Mouse (Mus musculus) heart, embryonic 15.5 days (tissue): ENCODE results near the gene Slc7a5. TPM values are rescaled to one million over a fixed set of nuclear protein-coding genes. Genes with fewer than 3 reads are reported as not detected.
A peak's percentile ranks its signal among the peaks of the same experiment; 100 is the strongest.

Source experiments
- ATAC-seq: fragments of 200-750 bp; cut with Nextera tagmentation; replicated peaks from 2 replicates; pipeline ENCODE4 v1.8.0; 2017; ENCODE audit warnings: low read depth, moderate TSS enrichment; ENCODE audit not compliant: insufficient number of reproducible peaks, insufficient read depth, low FRiP score
- H3K27ac ChIP-seq: fragments of 300-500 bp; sonication (generic); 2 replicates; pipeline ENCODE4 v1.5.1; 2015; ENCODE audit warnings: mild to moderate bottlenecking, inconsistent platforms
- H3K27me3 ChIP-seq: fragments of 300-500 bp; sonication (generic); 2 replicates; pipeline ENCODE4 v1.6.1; 2015; ENCODE audit warnings: inconsistent platforms
- H3K36me3 ChIP-seq: fragments of 300-500 bp; sonication (generic); 2 replicates; pipeline ENCODE4 v1.6.1; 2015; ENCODE audit warnings: mild to moderate bottlenecking, inconsistent platforms
- H3K4me1 ChIP-seq: fragments of 300-500 bp; sonication (generic); replicated peaks from 2 replicates; pipeline ENCODE4 v1.6.1; 2015; ENCODE audit warnings: inconsistent platforms
- H3K4me2 ChIP-seq: fragments of 300-500 bp; sonication (generic); 2 replicates; pipeline ENCODE4 v1.6.1; 2015; ENCODE audit warnings: inconsistent platforms, mild to moderate bottlenecking, moderate library complexity
- H3K4me3 ChIP-seq: fragments of 300-500 bp; sonication (generic); 2 replicates; pipeline ENCODE4 v1.5.1; 2015; ENCODE audit warnings: mild to moderate bottlenecking, inconsistent platforms
- H3K9ac ChIP-seq: fragments of 300-500 bp; sonication (generic); 2 replicates; pipeline ENCODE4 v1.6.1; 2015; ENCODE audit warnings: mild to moderate bottlenecking, inconsistent platforms
- H3K9me3 ChIP-seq: fragments of 300-500 bp; sonication (generic); replicated peaks from 2 replicates; pipeline ENCODE4 v1.6.1; 2016; ENCODE audit warnings: inconsistent platforms
- WGBS: fragments of 180-500 bp; shearing (Covaris S2); methylation state at CpG from one replicate; pipeline ENCODE4 v1.1.7; 2015; ENCODE audit warnings: mixed read lengths; 5-methylcytosine and 5-hydroxymethylcytosine counted together
- polyA plus RNA-seq: library from polyadenylated mRNA; unstranded; fragments of >200 nt; fragmentation: Nextera tagmentation; extraction: Ambion mirVana; gene quantifications from 2 replicates; pipeline ENCODE4 v1.2.1, GENCODE M21; 2015

Slc7a5 gene
- 12.0 and 17.4 TPM in 2 replicates for polyA plus RNA-seq

- Histone ChIP-seq H3K27ac (peak within 1 kb of the TSS; percentile 30; the same call in 1 of the 2 replicates), H3K4me3 (peak within 1 kb of the TSS; percentile 82), H3K9ac (peak within 1 kb of the TSS; percentile 70), H3K4me2 (peak within 1 kb of the TSS; percentile 97), H3K9me3 (no peaks in the 10 kb centered on the region), H3K27me3 (no peaks in the 10 kb centered on the region; the same call in 1 of the 2 replicates), H3K4me1 (peaks cover 37% of the 10 kb centered on the region), H3K36me3 (no peaks in the 10 kb centered on the region)
- WGBS: under 1% methylated on average over 61 of the region's 61 CpGs
- peak; percentile 93 for ATAC-seq
These were observed at the start of gene Slc7a5 for GRCm38 (mm10) chr8:121907587-121908248. TSS of gene Slc7a5 (minus strand) at chr8:121907694.

GRCm38 (mm10) chr8:121955825-121956500 lies 48.5 kb upstream of the Slc7a5 start:
- no peaks in the 10 kb centered on the region for H3K9me3 ChIP-seq
- no peak overlapping the region for H3K4me2 ChIP-seq
- peaks cover 51% of the 10 kb centered on the region for H3K4me1 ChIP-seq
- no peak overlapping the region for H3K4me3 ChIP-seq
- no peak overlapping the region for H3K27ac ChIP-seq
- WGBS: 39% methylated on average over 1 of the region's 1 CpGs
- no peak overlapping the region for H3K9ac ChIP-seq
- H3K36me3 ChIP-seq: peaks cover 6% of the 10 kb centered on the region; the same call in 1 of the 2 replicates
- no peak for ATAC-seq
- H3K27me3 ChIP-seq: no peaks in the 10 kb centered on the region

GRCm38 (mm10) chr8:121954981-121955555 lies 47.6 kb upstream of the Slc7a5 start:
- Histone ChIP-seq H3K4me2 (no peak overlapping the region), H3K27ac (no peak overlapping the region), H3K9me3 (no peaks in the 10 kb centered on the region), H3K27me3 (no peaks in the 10 kb centered on the region), H3K4me3 (no peak overlapping the region), H3K9ac (no peak overlapping the region), H3K36me3 (peaks cover 6% of the 10 kb centered on the region; the same call in 1 of the 2 replicates), H3K4me1 (peaks cover 51% of the 10 kb centered on the region)
- WGBS: 78% methylated on average over 10 of the region's 10 CpGs
- ATAC-seq: no peak

GRCm38 (mm10) chr8:121953821-121954545 lies 46.5 kb upstream of the Slc7a5 start:
- no peak for ATAC-seq
- H3K4me2 ChIP-seq: no peak overlapping the region
- no peak overlapping the region for H3K4me3 ChIP-seq
- peaks cover 6% of the 10 kb centered on the region; the same call in 1 of the 2 replicates for H3K36me3 ChIP-seq
- peaks cover 53% of the 10 kb centered on the region for H3K4me1 ChIP-seq
- H3K27me3 ChIP-seq: no peaks in the 10 kb centered on the region
- 65% methylated on average over 3 of the region's 3 CpGs for WGBS
- no peak overlapping the region for H3K27ac ChIP-seq
- no peaks in the 10 kb centered on the region for H3K9me3 ChIP-seq
- no peak overlapping the region for H3K9ac ChIP-seq

- Histone ChIP-seq H3K4me3 (0 out of 2 replicates have a peak overlapping the region, but pooled peaks have one; percentile 3), H3K4me1 (peaks cover 62% of the 10 kb centered on the region), H3K36me3 (peaks cover 6% of the 10 kb centered on the region; the same call in 1 of the 2 replicates), H3K9me3 (no peaks in the 10 kb centered on the region), H3K9ac (no peak overlapping the region), H3K4me2 (peak overlapping the region; percentile 85), H3K27me3 (no peaks in the 10 kb centered on the region), H3K27ac (no peak overlapping the region)
- 81% methylated on average over 7 of the region's 7 CpGs for WGBS
- ATAC-seq: no peak
These were observed 45.3 kb upstream of the Slc7a5 start for GRCm38 (mm10) chr8:121952800-121953199.

GRCm38 (mm10) chr8:121952122-121952521 lies 44.6 kb upstream of the Slc7a5 start:
- H3K27ac ChIP-seq: 0 out of 2 replicates have a peak overlapping the region, but pooled peaks have one; percentile 16
- ATAC-seq: no peak
- peak overlapping the region; percentile 81 for H3K4me3 ChIP-seq
- no peaks in the 10 kb centered on the region for H3K27me3 ChIP-seq
- no peak overlapping the region for H3K9ac ChIP-seq
- H3K4me2 ChIP-seq: peak overlapping the region; percentile 85
- no peaks in the 10 kb centered on the region for H3K9me3 ChIP-seq
- H3K4me1 ChIP-seq: peaks cover 60% of the 10 kb centered on the region
- peaks cover 6% of the 10 kb centered on the region; the same call in 1 of the 2 replicates for H3K36me3 ChIP-seq

GRCm38 (mm10) chr8:121951656-121952009 lies 44.1 kb upstream of the Slc7a5 start:
- no peak for ATAC-seq
- Histone ChIP-seq H3K36me3 (peaks cover 6% of the 10 kb centered on the region; the same call in 1 of the 2 replicates), H3K4me1 (peaks cover 59% of the 10 kb centered on the region), H3K4me3 (peak overlapping the region; percentile 81), H3K27ac (peak overlapping the region; percentile 98), H3K9ac (peak overlapping the region; percentile 99), H3K27me3 (no peaks in the 10 kb centered on the region), H3K4me2 (peak overlapping the region; percentile 85), H3K9me3 (no peaks in the 10 kb centered on the region)
- WGBS: 26% methylated on average over 7 of the region's 7 CpGs

GRCm38 (mm10) chr8:121950749-121951655 lies 43.5 kb upstream of the Slc7a5 start:
- peaks cover 53% of the 10 kb centered on the region for H3K4me1 ChIP-seq
- under 1% methylated on average over 79 of the region's 97 CpGs for WGBS
- H3K27ac ChIP-seq: peak overlapping the region; percentile 98
- H3K9ac ChIP-seq: peak overlapping the region; percentile 99
- peak overlapping the region; percentile 81 for H3K4me3 ChIP-seq
- H3K9me3 ChIP-seq: no peaks in the 10 kb centered on the region
- no peaks in the 10 kb centered on the region for H3K27me3 ChIP-seq
- peak overlapping the region; percentile 85 for H3K4me2 ChIP-seq
- H3K36me3 ChIP-seq: peaks cover 6% of the 10 kb centered on the region; the same call in 1 of the 2 replicates
- peak; percentile 13 for ATAC-seq

- peaks cover 47% of the 10 kb centered on the region for H3K4me1 ChIP-seq
- peak overlapping the region; percentile 85 for H3K4me2 ChIP-seq
- H3K9me3 ChIP-seq: no peaks in the 10 kb centered on the region
- no peaks in the 10 kb centered on the region for H3K27me3 ChIP-seq
- under 1% methylated on average over 58 of the region's 66 CpGs for WGBS
- H3K27ac ChIP-seq: peak overlapping the region; percentile 98
- 0 out of 2 replicates have a peak, but pooled peaks cover 4% of the 10 kb centered on the region for H3K36me3 ChIP-seq
- peak; percentile 94 for ATAC-seq
- H3K4me3 ChIP-seq: peak overlapping the region; percentile 81
- H3K9ac ChIP-seq: peak overlapping the region; percentile 99
These were observed 42.7 kb upstream of the Slc7a5 start for GRCm38 (mm10) chr8:121949941-121950748.
